Mouse (Mus musculus) MEL (cell line): ENCODE measurements around the gene Tax1bp1. TPM values are rescaled to one million over a fixed set of nuclear protein-coding genes. Genes with fewer than 3 reads are reported as not detected.

ENCODE experiments used
- DNase-seq: peaks from one replicate; pipeline ENCODE4 v3.0.0; 2011; ENCODE audit warnings: low read depth, low spot score
- H3K27ac ChIP-seq: 2 replicates; pipeline ENCODE4 v1.5.1; 2012; ENCODE audit warnings: low read depth, mild to moderate bottlenecking, control low read depth, low read length, moderate library complexity; ENCODE audit not compliant: control insufficient read depth
- H3K27me3 ChIP-seq, 2 experiments: fragments of 150-350 bp in 1 of 2; sonication (generic) in 1 of 2; 2 replicates each; pipeline ENCODE4 v1.6.1; 2012; ENCODE audit warnings: low read length in 2 of 2, mild to moderate bottlenecking in 2 of 2, improper control_type of control experiment in 1 of 2, moderate library complexity in 1 of 2; ENCODE audit not compliant: insufficient read depth in 2 of 2, control insufficient read depth in 1 of 2
- H3K36me3 ChIP-seq, 2 experiments: 2 replicates each; pipeline ENCODE4 v1.6.1; 2012 to 2014; ENCODE audit warnings: low read length in 2 of 2, improper control_type of control experiment in 1 of 2, inconsistent platforms in 1 of 2, mild to moderate bottlenecking in 1 of 2; ENCODE audit not compliant: insufficient read depth in 2 of 2, control insufficient read depth in 1 of 2
- H3K4me1 ChIP-seq, 2 experiments: fragments of 150-350 bp in 1 of 2; sonication (generic) in 1 of 2; 2 replicates each; pipeline ENCODE4 v1.6.1; 2012; ENCODE audit warnings: low read length in 2 of 2, improper control_type of control experiment in 1 of 2, mild to moderate bottlenecking in 1 of 2; ENCODE audit not compliant: insufficient read depth in 2 of 2, control insufficient read depth in 1 of 2
- H3K4me3 ChIP-seq, 2 experiments: fragments of 150-350 bp in 1 of 2; sonication (generic) in 1 of 2; 2 replicates each; pipeline ENCODE4 v1.5.1; 2012; ENCODE audit warnings: low read depth in 2 of 2, low read length in 2 of 2, mild to moderate bottlenecking in 2 of 2, moderate library complexity in 2 of 2, control low read depth in 1 of 2, improper control_type of control experiment in 1 of 2; ENCODE audit not compliant: control insufficient read depth in 1 of 2, insufficient read depth in 1 of 2
- H3K79me2 ChIP-seq: 2 replicates; pipeline ENCODE4 v1.6.1; 2012; ENCODE audit warnings: mild to moderate bottlenecking, low read length, moderate library complexity; ENCODE audit not compliant: control insufficient read depth, poor library complexity, insufficient read depth
- H3K9ac ChIP-seq: 2 replicates; pipeline ENCODE4 v1.6.1; 2012; ENCODE audit warnings: low read depth, mild to moderate bottlenecking, control low read depth, low read length, moderate library complexity; ENCODE audit not compliant: control insufficient read depth, poor library complexity, severe bottlenecking
- H3K9me3 ChIP-seq: fragments of 150-350 bp; sonication (generic); replicated peaks from 2 replicates; pipeline ENCODE4 v1.6.1; 2012; ENCODE audit warnings: mild to moderate bottlenecking, low read length, improper control_type of control experiment, moderate library complexity; ENCODE audit not compliant: insufficient read depth
- BHLHE40 ChIP-seq: IDR thresholded peaks from 2 replicates; pipeline ENCODE4 v1.6.1; 2012; ENCODE audit warnings: low read depth, mild to moderate bottlenecking, inconsistent platforms, low read length, improper control_type of control experiment, borderline replicate concordance
- CHD2 ChIP-seq: IDR thresholded peaks from 2 replicates; pipeline ENCODE4 v1.6.1; 2011; ENCODE audit warnings: low read length, improper control_type of control experiment
- CTCF ChIP-seq, 3 experiments: IDR thresholded peaks in 2 of 3; conservative IDR thresholded peaks in 1 of 3; 2 replicates each; pipeline ENCODE4 v1.5.1; 2011 to 2012; ENCODE audit warnings: low read length in 3 of 3, low read depth in 2 of 3, mild to moderate bottlenecking in 2 of 3, improper control_type of control experiment in 1 of 3, inconsistent platforms in 1 of 3, mixed read lengths in 1 of 3, moderate library complexity in 1 of 3; ENCODE audit not compliant: control insufficient read depth in 1 of 3, insufficient read depth in 1 of 3, poor library complexity in 1 of 3, severe bottlenecking in 1 of 3
- EP300 ChIP-seq, 2 experiments: IDR thresholded peaks; 2 replicates each; pipeline ENCODE4 v1.6.1; 2011; ENCODE audit warnings: improper control_type of control experiment in 2 of 2, low read length in 2 of 2, low read depth in 1 of 2, mild to moderate bottlenecking in 1 of 2
- ETS1 ChIP-seq: IDR thresholded peaks from 2 replicates; pipeline ENCODE4 v1.6.1; 2012; ENCODE audit warnings: low read depth, mild to moderate bottlenecking, inconsistent platforms, low read length, improper control_type of control experiment, moderate library complexity
- GABPA ChIP-seq: IDR thresholded peaks from 2 replicates; pipeline ENCODE4 v1.6.1; 2012; ENCODE audit warnings: low read depth, mild to moderate bottlenecking, inconsistent platforms, low read length, improper control_type of control experiment, moderate library complexity
- GATA1 ChIP-seq: IDR thresholded peaks from 2 replicates; pipeline ENCODE4 v1.6.1; 2011; ENCODE audit warnings: low read depth, low read length, improper control_type of control experiment
- JUND ChIP-seq: IDR thresholded peaks from 2 replicates; pipeline ENCODE4 v1.6.1; 2011; ENCODE audit warnings: low read depth, mild to moderate bottlenecking, improper control_type of control experiment, low read length
- KAT2A ChIP-seq: conservative IDR thresholded peaks from 2 replicates; pipeline ENCODE4 v1.6.1; 2012; ENCODE audit warnings: low read depth, low read length, improper control_type of control experiment, inconsistent platforms
- MAX ChIP-seq: IDR thresholded peaks from 2 replicates; pipeline ENCODE4 v1.6.1; 2011; ENCODE audit warnings: low read length, improper control_type of control experiment
- MEF2A ChIP-seq: IDR thresholded peaks from 2 replicates; pipeline ENCODE4 v1.6.1; 2014; ENCODE audit warnings: low read depth, mild to moderate bottlenecking, inconsistent platforms, low read length, improper control_type of control experiment; ENCODE audit not compliant: poor library complexity, insufficient replicate concordance, severe bottlenecking; ENCODE audit errors: extremely low read depth
- MXI1 ChIP-seq: IDR thresholded peaks from 2 replicates; pipeline ENCODE4 v1.6.1; 2011; ENCODE audit warnings: mild to moderate bottlenecking, low read depth, low read length, improper control_type of control experiment
- MYC ChIP-seq: IDR thresholded peaks from 2 replicates; pipeline ENCODE4 v1.6.1; 2011; ENCODE audit warnings: low read depth, mild to moderate bottlenecking, low read length, improper control_type of control experiment, moderate library complexity
- NELFE ChIP-seq: IDR thresholded peaks from 2 replicates; pipeline ENCODE4 v1.6.1; 2011; ENCODE audit warnings: low read depth, low read length, improper control_type of control experiment
- NRF1 ChIP-seq: IDR thresholded peaks from 2 replicates; pipeline ENCODE4 v1.6.1; 2014; ENCODE audit warnings: low read depth, mild to moderate bottlenecking, inconsistent platforms, low read length, improper control_type of control experiment, moderate library complexity; ENCODE audit not compliant: poor library complexity, insufficient read depth, severe bottlenecking
- POLR2A ChIP-seq, 2 experiments: IDR thresholded peaks; 2 replicates each; pipeline ENCODE4 v1.6.1; 2011 to 2012; ENCODE audit warnings: low read length in 2 of 2, mild to moderate bottlenecking in 2 of 2, control low read depth in 1 of 2, improper control_type of control experiment in 1 of 2, low read depth in 1 of 2, moderate library complexity in 1 of 2; ENCODE audit not compliant: control insufficient read depth in 1 of 2, insufficient read depth in 1 of 2, poor library complexity in 1 of 2
- POLR2AphosphoS2 ChIP-seq: IDR thresholded peaks from 2 replicates; pipeline ENCODE4 v1.6.1; 2011; ENCODE audit warnings: low read length, improper control_type of control experiment
- RCOR1 ChIP-seq: IDR thresholded peaks from 2 replicates; pipeline ENCODE4 v1.6.1; 2012; ENCODE audit warnings: low read depth, mild to moderate bottlenecking, inconsistent platforms, low read length, improper control_type of control experiment
- SIN3A ChIP-seq: IDR thresholded peaks from 2 replicates; pipeline ENCODE4 v1.6.1; 2012; ENCODE audit warnings: low read length, improper control_type of control experiment, inconsistent platforms
- SMC3 ChIP-seq: IDR thresholded peaks from 2 replicates; pipeline ENCODE4 v1.6.1; 2011; ENCODE audit warnings: low read depth, low read length, improper control_type of control experiment
- TBP ChIP-seq: IDR thresholded peaks from 2 replicates; pipeline ENCODE4 v1.8.0; 2011; ENCODE audit warnings: low read depth, low read length, improper control_type of control experiment
- USF1 ChIP-seq: IDR thresholded peaks from 2 replicates; pipeline ENCODE4 v1.6.1; 2014; ENCODE audit warnings: low read depth, mild to moderate bottlenecking, inconsistent platforms, low read length, improper control_type of control experiment, moderate library complexity
- ZC3H11A ChIP-seq: IDR thresholded peaks from 2 replicates; pipeline ENCODE4 v1.6.1; 2012; ENCODE audit warnings: low read depth, mild to moderate bottlenecking, inconsistent platforms, low read length, improper control_type of control experiment
- ZMIZ1 ChIP-seq: IDR thresholded peaks from 2 replicates; pipeline ENCODE4 v1.6.1; 2012; ENCODE audit warnings: low read depth, mild to moderate bottlenecking, inconsistent platforms, low read length, improper control_type of control experiment, moderate library complexity
- polyA plus RNA-seq, 2 experiments: library from polyadenylated mRNA; stranded (reverse) in 1 of 2; unstranded in 1 of 2; fragments of >175 nt in 1 of 2; fragments of >200 nt in 1 of 2; gene quantifications; 2 replicates each; pipeline versions ENCODE4 v1.2.1 to v1.2.4; 2012; ENCODE audit warnings: low replicate concordance in 2 of 2, low read depth in 1 of 2; ENCODE audit not compliant: insufficient read length in 2 of 2, insufficient read depth in 1 of 2, missing spikeins in 1 of 2
- total RNA-seq: library from RNA; depleted of rRNA; stranded (reverse); fragments of 300-350 nt; gene quantifications from 2 replicates; pipeline ENCODE4 v1.2.3, GENCODE M21; 2012

Gene Tax1bp1
- total and polyA plus RNA-seq, 3 experiments: 39.8 to 45.6 TPM; not detected in 1

GRCm38 (mm10) chr6:52674541-52674940 lies 39.0 kb upstream of the Tax1bp1 start:
- no peak for DNase-seq
- H3K27me3 ChIP-seq: peaks cover 0 to 6% of the 10 kb centered on the region in 2 experiments; a peak in 2 of 4 replicates
- H3K9ac ChIP-seq: no peak overlapping the region
- no peak overlapping the region for H3K4me3 ChIP-seq
- H3K4me1 ChIP-seq: peaks cover 0 to 5% of the 10 kb centered on the region in 2 experiments; a peak in 2 of 4 replicates
- H3K79me2 ChIP-seq: no peaks in the 10 kb centered on the region
- H3K36me3 ChIP-seq: peaks cover 0 to 2% of the 10 kb centered on the region in 2 experiments; a peak in 1 of 4 replicates
- H3K27ac ChIP-seq: no peak overlapping the region
- TF ChIP-seq POLR2AphosphoS2 (no peak), ZMIZ1 (no peak), ZC3H11A (no peak), TBP (no peak), EP300 (IDR thresholded peaks at IDR 0.05; ENCODE audit: low read depth in 1 of 2, low read length in 2 of 2) (no peak), CTCF (IDR thresholded peaks at IDR 0.05 in 2 of 3, conservative IDR thresholded peaks at IDR 0.05 in 1 of 3; ENCODE audit: control insufficient read depth in 1 of 3, insufficient read depth in 1 of 3, low read depth in 2 of 3, low read length in 3 of 3, poor library complexity in 1 of 3, severe bottlenecking in 1 of 3) (no peak), GABPA (no peak), MAX (no peak), JUND (no peak), NRF1 (no peak)
- H3K9me3 ChIP-seq: no peaks in the 10 kb centered on the region

GRCm38 (mm10) chr6:52675222-52675921 lies 38.2 kb upstream of the Tax1bp1 start:
- no peaks in the 10 kb centered on the region for H3K9me3 ChIP-seq
- peaks cover 0 to 5% of the 10 kb centered on the region in 2 experiments; a peak in 2 of 4 replicates for H3K4me1 ChIP-seq
- H3K79me2 ChIP-seq: no peaks in the 10 kb centered on the region
- H3K9ac ChIP-seq: no peak overlapping the region
- no peak for TF ChIP-seq MXI1
- TF ChIP-seq POLR2A (IDR thresholded peaks at IDR 0.05; ENCODE audit: control insufficient read depth in 1 of 2, insufficient read depth in 1 of 2, low read depth in 1 of 2, low read length in 2 of 2, poor library complexity in 1 of 2): no peak
- TF ChIP-seq USF1: no peak
- TF ChIP-seq NELFE: no peak
- TF ChIP-seq KAT2A: no peak
- no peak for TF ChIP-seq TBP
- TF ChIP-seq MYC: no peak
- no peak for TF ChIP-seq GATA1
- TF ChIP-seq ZMIZ1: no peak
- TF ChIP-seq MAX: no peak
- TF ChIP-seq SIN3A: no peak
- no peak for TF ChIP-seq ETS1
- TF ChIP-seq RCOR1: no peak
- TF ChIP-seq CTCF (IDR thresholded peaks at IDR 0.05 in 2 of 3, conservative IDR thresholded peaks at IDR 0.05 in 1 of 3; ENCODE audit: control insufficient read depth in 1 of 3, insufficient read depth in 1 of 3, low read depth in 2 of 3, low read length in 3 of 3, poor library complexity in 1 of 3, severe bottlenecking in 1 of 3): no peak
- no peak for TF ChIP-seq CHD2
- no peak for TF ChIP-seq MEF2A
- no peak for TF ChIP-seq BHLHE40
- no peak for TF ChIP-seq SMC3
- no peak for TF ChIP-seq JUND
- peaks cover 0 to 7% of the 10 kb centered on the region in 2 experiments; a peak in 2 of 4 replicates for H3K27me3 ChIP-seq
- H3K27ac ChIP-seq: no peak overlapping the region
- H3K36me3 ChIP-seq: peaks cover 0 to 2% of the 10 kb centered on the region in 2 experiments; a peak in 1 of 4 replicates
- no peak for DNase-seq
- peak overlapping the region in 1 of 2 experiments; percentile 7; a peak in 1 of 4 replicates for H3K4me3 ChIP-seq
